Mouse (Mus musculus) olfactory bulb, adult 2 months (tissue): ENCODE results near the gene Gm21680.
"Not testable (repeated sequence)": the region's sequence is repeated elsewhere in the genome, so short reads cannot be mapped to it uniquely, and the experiment has no call there.

ENCODE experiments used
- CTCF ChIP-seq: fragments of 200-500 bp; IDR thresholded peaks from 2 replicates; pipeline ENCODE4 v1.5.1; 2012; ENCODE audit warnings: low read depth, mild to moderate bottlenecking, low read length, moderate library complexity; ENCODE audit not compliant: insufficient read depth
- POLR2A ChIP-seq: fragments of 200-500 bp; IDR thresholded peaks from 2 replicates; pipeline ENCODE4 v1.6.1; 2012; ENCODE audit warnings: mild to moderate bottlenecking, low read depth, low read length, moderate library complexity; ENCODE audit not compliant: insufficient read depth

GRCm38 (mm10) chr5:25956611-25957010, 15.9 kb downstream of the Gm21680 start:
- TF ChIP-seq CTCF, POLR2A: not testable (repeated sequence)
